Mouse (Mus musculus) heart, postnatal 0 days (tissue): ENCODE data around the gene Synj1.

Experiments
- CTCF ChIP-seq: IDR thresholded peaks from 2 replicates; pipeline ENCODE4 v1.5.1; 2016; ENCODE audit warnings: antibody characterized with exemption, control low read depth, low read depth
- EP300 ChIP-seq: IDR thresholded peaks from 2 replicates; pipeline ENCODE4 v1.6.1; 2016; ENCODE audit warnings: antibody characterized with exemption, low read depth

- TF ChIP-seq CTCF = no peak
- no peak for TF ChIP-seq EP300
Measured at GRCm38 (mm10) chr16:91042640-91043039, 31.5 kb upstream of the Synj1 start.
